Mouse (Mus musculus): ENCODE results near the gene Cic.
"Not testable (repeated sequence)": the region's sequence is repeated elsewhere in the genome, so short reads cannot be mapped to it uniquely, and the experiment has no call there.

Gene Cic

DNA sequence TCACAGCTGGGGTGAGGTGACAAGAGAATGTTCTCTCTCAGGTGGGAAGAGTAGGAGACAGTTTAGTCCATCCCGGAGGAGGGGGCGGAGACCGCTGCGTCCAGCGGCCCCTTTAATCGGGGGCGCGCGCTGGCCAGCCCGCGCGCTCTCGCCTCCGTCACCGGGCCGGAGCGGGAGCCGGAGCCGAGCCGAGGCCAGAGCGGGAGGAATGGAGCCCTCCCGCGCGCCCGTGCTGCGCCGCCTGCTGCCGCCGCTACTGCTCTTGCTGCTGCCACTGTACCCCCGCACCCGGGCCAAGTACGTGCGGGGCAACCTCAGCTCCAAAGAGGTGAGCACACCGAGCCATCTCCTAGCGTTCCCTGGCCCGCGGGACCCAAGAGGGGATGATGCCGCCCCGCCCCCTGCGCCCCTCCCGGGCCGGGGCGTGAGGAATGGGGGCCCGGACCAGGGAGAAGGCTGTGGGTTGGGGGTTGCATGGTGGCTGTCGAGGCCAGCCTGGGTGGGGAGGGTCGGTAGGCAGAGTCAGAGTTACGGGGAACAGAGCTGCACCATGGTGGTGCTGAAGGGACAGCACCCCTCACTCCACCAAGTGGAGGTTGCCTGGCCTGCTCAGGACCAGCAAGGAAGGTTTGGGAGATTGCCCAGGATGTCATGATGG lies 38.6 kb downstream of the Cic start, which contains the start of gene Tmem145:
Gene Tmem145, plus strand, starts transcription at position 151 of the 658 bp plus-strand sequence.
- DNase-seq (ENCODE audit: low read depth, low spot score) = peak; percentile 91

DNA sequence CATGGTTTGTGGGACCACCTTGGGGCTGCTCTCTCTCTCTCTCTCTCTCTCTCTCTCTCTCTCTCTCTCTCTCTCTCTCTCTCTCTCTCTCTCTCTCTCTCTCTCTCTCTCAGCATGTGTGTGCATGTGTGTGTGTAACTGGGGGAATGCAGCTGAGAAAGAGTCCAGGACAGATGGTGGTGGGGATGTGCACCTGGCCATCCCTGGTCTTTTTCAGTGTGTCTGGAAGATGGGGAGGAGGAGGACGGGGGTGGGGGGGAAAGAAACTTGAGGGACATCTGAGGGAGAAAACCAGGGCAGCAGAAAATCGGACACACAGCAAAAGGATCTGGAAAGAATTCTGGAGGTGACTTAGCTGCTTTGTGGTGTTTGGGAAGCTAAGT lies 39.1 kb downstream of the Cic start:
- no peak for DNase-seq (ENCODE audit: low read depth, low spot score)

DNA sequence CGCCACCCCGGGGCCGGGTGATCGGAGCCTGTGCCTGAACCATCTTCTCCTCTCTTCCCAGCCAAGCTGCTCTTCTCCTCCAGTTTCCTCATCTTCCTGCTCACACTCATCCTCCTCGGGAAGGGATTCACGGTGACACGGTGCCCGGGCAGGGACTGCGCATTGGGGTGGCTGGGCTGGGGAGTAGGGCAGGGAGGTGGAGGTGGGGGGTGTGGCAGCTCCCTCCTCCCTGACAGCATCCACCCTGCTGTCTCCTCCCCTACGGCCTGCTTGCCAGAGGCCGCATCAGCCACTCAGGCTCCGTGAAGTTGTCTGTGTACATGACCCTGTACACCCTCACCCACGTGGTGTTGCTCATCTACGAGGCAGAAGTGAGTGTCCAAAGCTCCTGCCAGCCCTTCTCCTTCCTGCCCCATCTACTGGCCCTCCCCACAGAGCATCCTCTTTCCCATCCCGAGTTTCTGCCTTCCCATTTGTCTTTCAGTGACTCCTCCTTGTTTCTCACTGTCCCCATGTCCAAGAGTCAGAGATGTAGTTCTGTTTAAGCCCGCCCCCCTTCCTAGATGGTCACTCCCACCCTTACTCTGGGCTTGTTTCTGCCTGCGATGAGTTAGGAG lies 41.3 kb downstream of the Cic start:
- DNase-seq (ENCODE audit: low read depth, low spot score) = no peak

DNA sequence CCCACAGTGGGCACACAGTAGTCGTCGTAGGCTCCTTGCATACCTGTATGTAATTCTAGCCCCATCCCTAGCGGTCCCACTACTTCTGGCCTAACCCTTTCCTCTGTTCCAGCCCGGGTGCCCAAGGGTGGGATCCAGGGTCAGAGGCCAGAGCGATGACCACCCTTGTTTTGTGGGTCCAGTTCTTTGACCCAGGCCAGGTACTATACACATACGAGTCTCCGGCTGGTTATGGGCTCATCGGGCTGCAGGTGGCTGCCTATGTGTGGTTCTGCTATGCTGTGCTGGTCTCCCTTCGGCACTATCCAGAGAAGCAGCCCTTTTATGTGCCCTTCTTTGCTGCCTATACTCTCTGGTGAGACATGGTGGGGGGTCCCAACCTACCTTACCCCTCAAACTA lies 41.9 kb downstream of the Cic start:
- no peak for DNase-seq (ENCODE audit: low read depth, low spot score)

DNA sequence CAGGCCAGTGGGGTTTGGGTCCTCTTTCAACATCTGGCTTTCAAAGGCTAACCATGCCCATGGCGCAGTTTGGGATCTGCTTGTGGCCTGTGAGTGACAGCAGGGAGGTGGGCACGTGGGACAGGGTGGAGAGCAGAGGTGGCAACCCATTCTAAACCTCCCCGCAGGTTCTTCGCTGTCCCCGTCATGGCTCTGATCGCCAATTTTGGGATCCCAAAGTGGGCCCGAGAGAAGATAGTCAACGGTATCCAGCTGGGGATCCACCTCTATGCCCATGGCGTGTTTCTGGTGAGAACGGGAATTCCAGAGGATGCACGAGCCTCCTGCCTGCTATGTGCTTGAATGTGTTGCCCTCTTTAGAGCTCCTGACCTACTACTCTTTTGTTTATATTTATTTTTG lies 43.7 kb downstream of the Cic start:
- no peak for DNase-seq (ENCODE audit: low read depth, low spot score)

DNA sequence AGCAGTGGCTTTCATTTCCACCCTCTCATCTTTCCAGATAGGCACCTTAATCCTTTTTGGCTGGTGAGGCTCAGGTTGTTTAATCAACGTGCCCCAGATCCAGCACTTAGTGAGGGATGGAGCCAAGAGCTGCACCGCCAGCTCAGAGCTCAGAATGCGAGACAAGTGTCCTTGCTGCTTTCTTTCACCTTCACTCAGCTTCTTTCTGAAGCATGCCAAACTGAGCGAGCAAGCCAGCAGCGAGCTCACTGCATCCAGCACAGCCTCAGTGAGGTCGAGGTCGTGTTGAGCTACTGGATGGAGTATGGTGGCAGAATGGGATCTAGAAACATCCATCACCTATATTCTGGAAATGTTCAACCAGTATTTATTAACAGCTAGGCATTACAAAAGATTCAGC lies 45.8 kb downstream of the Cic start:
- DNase-seq (ENCODE audit: low read depth, low spot score) = no peak

DNA sequence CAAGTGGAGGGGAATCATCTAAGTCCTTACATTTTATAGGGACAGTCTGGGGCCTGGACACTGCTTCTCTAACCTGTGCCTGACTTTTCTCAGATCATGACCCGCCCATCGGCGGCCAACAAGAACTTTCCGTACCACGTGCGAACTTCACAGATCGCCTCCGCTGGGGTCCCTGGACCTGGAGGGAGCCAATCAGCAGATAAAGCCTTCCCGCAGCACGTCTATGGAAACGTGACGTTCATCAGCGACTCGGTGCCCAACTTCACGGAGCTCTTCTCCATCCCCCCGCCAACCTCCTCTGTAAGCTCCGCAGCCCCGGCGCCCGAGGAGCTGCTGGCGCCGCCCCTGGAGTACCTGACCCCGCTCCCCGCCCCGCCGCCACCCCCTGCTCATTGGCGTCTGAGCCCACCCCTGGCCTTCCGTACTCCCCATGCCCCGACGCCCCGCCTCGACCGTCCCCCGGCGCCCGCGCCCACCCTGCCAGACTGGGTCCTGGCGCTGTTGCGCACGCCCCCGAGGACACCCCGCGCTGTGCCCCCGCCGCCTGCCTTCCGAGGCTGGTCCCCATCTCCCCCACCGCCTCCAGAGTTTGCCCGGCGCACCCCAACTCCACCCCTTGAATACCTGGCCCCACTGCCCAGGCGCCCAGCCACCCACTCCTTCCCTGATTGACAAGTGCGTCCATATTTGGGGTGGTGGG lies 47.3 kb downstream of the Cic start:
- no peak for DNase-seq (ENCODE audit: low read depth, low spot score)

DNA sequence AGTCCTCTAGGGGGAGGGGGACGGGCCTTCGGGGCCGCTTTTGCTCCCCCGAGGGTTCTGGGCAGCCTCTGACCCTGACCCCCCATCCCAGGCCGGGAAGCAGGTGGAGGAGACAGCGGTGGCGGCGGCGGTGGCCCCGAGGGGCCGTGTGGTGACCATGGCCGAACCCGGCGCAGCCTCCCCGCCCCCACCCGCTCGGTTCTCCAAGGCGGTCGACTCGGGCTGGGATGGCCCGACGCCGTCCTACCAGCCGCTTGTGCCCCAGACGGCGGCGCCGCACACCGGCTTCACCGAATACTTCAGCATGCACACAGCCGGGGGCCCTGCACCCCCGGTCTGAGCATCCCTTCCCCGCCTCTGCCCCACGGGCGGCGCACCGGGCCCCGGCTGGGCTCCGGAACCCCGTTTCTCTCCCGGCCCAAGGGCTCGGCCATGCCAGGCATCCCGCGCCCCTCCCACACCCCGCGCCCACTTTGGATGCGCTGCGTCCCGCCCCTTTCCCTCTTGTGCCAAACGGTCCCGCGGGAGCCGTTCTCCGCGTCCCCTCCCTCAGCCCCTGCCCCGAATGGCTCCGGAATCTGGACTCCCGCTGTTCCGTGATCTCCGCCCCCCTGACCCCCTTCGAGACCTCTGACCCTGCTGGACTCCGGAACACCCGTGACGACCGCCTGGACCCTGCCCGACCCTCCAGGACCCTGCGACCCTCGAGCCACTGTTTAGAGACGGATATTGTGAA lies 48.0 kb downstream of the Cic start:
- DNase-seq (ENCODE audit: low read depth, low spot score) = no peak

DNA sequence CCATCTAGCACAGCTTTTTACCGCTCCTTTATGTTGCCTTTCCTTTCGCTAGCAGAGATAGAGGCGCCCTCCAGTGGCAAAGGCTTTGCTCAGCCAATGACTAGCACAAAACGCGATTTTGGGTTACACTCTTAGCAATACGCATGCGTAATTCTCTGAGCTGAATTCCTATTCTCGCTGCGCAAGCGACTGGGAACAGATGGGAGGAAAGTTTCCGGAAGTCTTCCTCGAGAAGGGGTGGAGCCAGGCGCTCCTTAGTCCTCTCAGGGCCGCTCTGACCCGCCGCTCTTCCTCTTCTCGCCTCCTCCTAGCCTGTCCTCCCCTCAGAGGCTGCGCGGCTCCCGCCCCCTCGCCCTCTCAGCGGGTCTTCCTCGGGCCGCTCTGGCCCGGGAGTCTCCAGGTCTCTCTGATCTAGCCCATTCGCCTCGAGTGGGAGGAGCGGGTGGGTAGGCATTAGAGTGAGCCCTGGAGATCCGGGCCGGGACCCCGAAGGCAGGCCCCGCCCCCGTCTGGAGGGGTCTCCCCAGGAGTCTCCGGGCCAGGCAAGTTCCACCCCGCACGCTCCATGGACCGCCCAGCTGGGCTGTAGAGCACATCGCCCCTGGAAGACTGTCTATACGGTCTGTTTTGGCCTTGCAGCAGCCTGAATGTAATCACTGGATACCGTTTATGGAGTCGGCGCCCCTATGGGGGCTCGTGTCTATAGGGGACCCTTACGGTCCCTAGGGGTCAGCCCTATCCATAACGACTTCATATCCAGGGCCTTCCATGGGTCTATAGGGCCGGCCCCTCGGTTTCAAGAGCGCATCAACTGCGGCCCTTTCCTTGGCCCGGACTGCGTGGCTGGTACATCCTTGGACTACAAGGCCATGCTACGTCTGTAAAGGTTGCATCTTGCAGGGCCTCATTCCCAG lies 49.3 kb downstream of the Cic start, which contains the start of gene Megf8:
Gene Megf8, plus strand, starts transcription at position 633 of the 914 bp plus-strand sequence.
- peak; percentile 100 for DNase-seq (ENCODE audit: low read depth, low spot score)

DNA sequence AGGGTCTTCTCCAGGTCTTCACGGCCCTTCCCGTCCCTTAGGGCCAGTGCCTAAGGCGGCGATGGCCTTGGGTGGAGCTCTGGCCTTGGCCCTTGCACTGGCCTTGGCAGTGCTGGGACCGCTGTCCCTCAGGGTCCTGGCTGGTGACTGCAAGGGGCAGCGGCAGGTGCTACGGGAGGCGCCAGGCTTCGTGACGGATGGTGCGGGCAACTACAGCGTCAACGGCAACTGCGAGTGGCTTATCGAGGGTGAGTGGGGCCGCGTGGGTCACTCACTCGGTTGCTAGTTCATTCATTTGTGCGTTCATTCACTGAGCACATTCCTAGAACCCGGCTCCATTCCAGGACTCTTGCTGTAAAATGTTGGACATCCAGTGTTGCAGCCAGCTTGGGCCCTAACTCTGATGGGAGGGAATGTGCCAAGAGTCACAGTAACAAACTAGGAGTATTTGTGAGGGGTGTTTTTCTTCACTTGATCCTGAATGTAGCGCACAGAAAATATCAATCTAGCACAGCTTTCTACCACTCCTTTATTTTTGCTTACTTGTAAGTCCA lies 50.0 kb downstream of the Cic start:
- no peak for DNase-seq (ENCODE audit: low read depth, low spot score)

DNA sequence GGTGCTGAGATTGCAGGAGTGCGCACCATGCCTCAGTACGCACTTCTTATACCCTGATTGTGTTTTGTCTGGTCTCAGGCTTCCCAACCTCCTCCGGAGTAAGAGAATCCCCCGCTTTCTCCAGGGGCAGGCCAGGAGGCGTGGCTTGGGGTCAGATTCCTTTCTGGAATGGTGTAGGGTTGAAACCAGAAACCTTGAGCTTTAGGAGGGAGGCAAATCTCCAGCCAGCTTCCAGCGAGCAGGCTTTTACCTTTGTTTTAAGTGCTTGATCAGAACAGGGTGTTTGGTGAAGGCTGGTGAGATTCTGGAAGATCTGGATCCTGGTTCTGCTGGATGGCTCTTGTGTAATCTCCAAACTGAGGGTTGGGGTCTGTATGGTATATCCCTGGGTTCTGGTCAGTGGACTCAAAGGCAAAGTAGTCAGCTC lies 54.6 kb downstream of the Cic start:
- peak; percentile 90 for DNase-seq (ENCODE audit: low read depth, low spot score)

DNA sequence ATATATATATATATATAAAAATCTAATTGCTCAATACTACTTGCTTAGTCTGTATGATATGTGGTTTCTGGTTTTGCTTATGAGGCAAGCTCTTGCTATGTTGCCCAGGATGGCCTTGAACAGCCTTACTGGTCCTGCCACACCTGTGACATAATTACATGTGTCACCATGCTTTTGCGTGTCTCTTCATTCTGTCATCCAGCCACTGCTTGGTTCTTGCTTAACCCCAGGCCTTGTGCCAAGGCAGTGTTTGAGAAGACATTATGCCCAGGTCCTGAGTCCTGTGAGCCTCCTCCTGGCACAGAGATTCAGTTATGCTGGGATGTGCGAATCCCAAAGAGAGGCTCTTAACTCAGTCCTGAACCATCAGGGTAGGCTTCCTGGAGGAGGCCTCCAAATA lies 55.7 kb downstream of the Cic start:
- no peak for DNase-seq (ENCODE audit: low read depth, low spot score)

DNA sequence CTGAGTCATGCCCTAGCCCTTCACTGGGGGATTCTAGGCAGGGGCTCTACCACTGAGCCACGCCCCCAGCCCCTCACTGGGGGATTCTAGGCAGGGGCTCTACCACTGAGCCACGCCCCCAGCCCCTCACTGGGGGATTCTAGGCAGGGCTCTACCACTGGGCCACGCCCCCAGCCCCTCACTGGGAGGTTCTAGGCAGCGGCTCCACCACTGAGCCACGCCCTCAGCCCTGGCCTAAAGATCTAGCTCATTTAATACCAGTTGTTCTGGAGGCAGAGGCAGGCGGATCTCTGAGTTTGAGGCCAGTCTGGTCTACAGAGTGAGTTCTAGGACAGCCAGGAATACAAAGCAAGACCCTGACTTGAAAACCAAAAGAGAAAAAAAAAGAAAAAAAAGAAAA lies 57.9 kb downstream of the Cic start:
- DNase-seq (ENCODE audit: low read depth, low spot score) = not testable (repeated sequence)

DNA sequence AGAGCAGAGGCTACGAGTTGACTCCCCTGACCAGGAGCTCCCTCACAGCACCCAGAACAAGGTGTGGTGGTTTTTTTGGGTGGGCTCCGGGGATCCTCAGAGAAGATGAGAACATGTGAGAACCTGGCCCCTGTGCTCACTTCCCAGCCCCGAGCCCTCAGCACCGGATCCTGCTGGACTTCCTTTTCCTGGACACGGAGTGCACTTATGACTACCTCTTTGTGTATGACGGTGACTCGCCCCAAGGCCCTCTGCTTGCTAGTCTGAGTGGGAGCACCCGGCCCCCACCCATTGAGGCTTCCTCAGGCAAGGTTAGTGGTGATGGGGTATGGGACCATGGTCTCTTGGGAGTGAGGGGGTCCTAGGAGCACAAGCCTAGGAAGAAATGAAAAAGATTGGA lies 58.7 kb downstream of the Cic start:
- DNase-seq (ENCODE audit: low read depth, low spot score) = no peak

DNA sequence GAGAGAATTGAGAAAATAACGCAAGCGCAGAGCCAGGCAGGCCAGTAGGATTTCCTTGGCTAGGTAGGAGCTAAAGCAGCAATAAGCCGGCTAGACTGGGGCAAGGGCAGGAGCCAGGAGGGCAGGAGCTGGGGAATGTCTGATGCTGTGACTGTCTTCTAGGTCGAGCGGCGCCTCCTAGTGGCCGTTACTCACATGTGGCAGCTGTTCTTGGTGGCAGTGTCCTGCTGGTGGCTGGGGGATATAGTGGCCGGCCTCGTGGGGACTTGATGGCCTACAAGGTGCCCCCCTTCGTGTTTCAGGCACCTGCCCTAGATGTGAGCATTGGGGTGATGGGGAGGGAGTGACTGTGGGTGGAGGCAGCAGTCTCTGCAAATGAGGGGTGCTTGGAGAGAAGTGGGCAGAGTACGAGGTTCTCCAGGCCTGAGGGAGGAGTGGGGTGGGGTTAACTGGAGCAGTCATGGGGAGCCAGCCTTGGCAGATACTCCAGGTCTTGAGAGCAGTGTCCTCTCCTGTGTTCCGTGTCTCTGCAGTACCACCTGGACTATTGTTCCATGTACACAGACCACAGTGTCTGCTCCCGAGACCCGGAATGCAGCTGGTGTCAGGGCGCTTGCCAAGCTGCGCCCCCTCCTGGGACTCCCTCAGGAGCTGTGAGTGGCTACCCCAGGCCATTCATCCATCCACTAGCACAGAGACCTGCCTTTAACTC lies 66.2 kb downstream of the Cic start:
- peak; percentile 69 for DNase-seq (ENCODE audit: low read depth, low spot score)

DNA sequence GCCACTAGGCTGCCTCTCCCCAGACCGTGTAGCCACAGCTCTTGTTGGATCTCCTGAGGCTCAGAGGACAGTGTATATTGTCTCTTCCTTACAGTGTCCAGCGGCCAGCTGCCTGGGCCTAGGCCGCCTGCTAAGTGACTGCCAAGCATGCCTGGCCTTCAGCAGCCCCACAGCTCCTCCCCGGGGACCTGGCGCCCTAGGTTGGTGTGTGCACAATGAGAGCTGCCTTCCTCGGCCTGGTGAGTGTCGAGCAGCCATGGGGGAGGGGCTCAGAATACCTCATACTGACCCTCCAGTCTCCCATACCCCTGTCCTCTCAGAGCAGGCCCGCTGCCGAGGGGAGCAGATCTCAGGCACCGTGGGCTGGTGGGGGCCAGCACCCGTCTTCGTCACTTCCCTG lies 67.0 kb downstream of the Cic start:
- DNase-seq (ENCODE audit: low read depth, low spot score) = no peak

DNA sequence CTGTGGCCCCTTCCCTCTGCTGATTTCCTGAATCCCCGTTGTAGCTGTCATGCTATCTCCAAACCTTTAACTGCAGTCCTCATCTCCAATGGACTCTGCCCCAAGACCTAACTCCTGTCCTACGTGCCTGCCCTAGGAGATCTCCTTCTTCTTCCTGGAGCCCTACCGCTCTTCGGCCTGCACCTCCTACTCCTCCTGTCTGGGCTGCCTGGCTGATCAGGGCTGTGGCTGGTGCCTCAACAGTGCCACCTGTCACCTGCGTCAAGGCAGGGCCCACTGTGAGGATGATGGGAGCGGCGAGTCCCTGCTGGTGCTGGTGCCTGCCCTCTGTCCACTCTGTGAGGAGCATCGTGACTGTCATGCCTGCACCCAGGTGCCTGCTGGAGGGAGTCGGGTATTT lies 71.8 kb downstream of the Cic start:
- no peak for DNase-seq (ENCODE audit: low read depth, low spot score)

DNA sequence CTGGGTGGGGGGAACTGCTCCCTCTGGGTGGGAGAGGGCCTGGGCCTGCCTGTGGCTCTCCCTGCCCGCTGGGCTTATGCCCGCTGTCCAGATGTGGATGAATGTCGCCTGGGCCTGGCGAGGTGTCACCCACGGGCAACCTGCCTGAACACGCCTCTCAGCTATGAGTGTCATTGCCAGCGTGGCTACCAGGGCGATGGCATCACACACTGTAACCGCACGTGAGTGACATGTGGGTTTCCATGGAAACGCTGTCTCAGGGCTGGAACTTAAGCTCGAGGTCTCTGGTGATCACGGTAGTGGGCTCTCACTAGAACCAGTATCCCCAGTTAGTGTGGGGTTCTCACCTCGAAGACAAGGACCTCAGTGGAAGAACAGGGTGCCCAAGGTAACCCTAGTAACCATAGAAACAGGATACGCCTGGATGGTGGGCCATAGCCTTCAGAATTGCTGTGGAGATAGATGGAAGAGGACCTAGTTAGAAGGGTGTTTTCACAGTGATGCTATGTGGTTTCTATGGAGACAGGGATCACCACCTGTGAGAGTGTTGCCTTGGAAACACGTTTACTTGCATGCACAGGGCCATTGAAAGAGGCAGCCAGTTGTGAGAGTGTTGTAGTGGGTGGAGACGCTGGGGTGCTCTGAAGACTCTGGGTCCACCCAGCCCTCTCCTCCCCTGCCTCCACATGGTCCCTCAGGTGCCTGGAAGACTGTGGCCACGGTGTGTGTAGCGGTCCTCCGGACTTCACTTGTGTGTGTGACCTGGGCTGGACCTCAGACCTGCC lies 73.7 kb downstream of the Cic start:
- no peak for DNase-seq (ENCODE audit: low read depth, low spot score)

All from forelimb bud, embryonic 11.5 days (tissue).